Mouse (Mus musculus) lung, postnatal 0 days (tissue): ENCODE data around the gene Ror1.

ENCODE experiments used
- CTCF ChIP-seq: IDR thresholded peaks from 2 replicates; pipeline ENCODE4 v1.5.1; 2016; ENCODE audit warnings: antibody characterized with exemption, mild to moderate bottlenecking
- EP300 ChIP-seq: IDR thresholded peaks from 2 replicates; pipeline ENCODE4 v1.6.1; 2016; ENCODE audit warnings: antibody characterized with exemption, mild to moderate bottlenecking, control low read depth

GRCm38 (mm10) chr4:100381760-100382159 is 286.2 kb downstream of the Ror1 start:
- no peak for TF ChIP-seq CTCF
- TF ChIP-seq EP300 = no peak
